Mouse (Mus musculus) G1E (cell line): ENCODE data around the gene Tasp1. TPM values are rescaled to one million over a fixed set of nuclear protein-coding genes. Genes with fewer than 3 reads are reported as not detected.
"Not testable (repeated sequence)": the region's sequence is repeated elsewhere in the genome, so short reads cannot be mapped to it uniquely, and the experiment has no call there.

Source experiments
- ATAC-seq: 2 replicates; pipeline ENCODE4 v1.8.0; 2016; ENCODE audit warnings: mild to moderate bottlenecking; ENCODE audit not compliant: insufficient number of reproducible peaks, poor library complexity, low FRiP score, severe bottlenecking; ENCODE audit errors: extremely low read depth
- DNase-seq: peaks from one replicate; pipeline ENCODE4 v3.0.0; 2012; ENCODE audit warnings: low spot score
- H3K27me3 ChIP-seq: 2 replicates; pipeline ENCODE4 v1.6.1; 2012; ENCODE audit warnings: mild to moderate bottlenecking, low read length, inconsistent platforms; ENCODE audit not compliant: insufficient read depth
- H3K36me3 ChIP-seq: replicated peaks from 2 replicates; pipeline ENCODE3; 2012; ENCODE audit warnings: mild to moderate bottlenecking, inconsistent platforms
- H3K4me1 ChIP-seq: 2 replicates; pipeline ENCODE4 v1.6.1; 2012; ENCODE audit warnings: low read depth, low read length, inconsistent platforms, mixed read lengths; ENCODE audit not compliant: insufficient read depth
- H3K4me3 ChIP-seq: 2 replicates; pipeline ENCODE4 v1.5.1; 2012; ENCODE audit warnings: low read depth, mild to moderate bottlenecking, inconsistent platforms, low read length, moderate library complexity, mixed read lengths
- H3K9me3 ChIP-seq: replicated peaks from 2 replicates; pipeline ENCODE4 v1.6.1; 2012; ENCODE audit warnings: inconsistent platforms
- CTCF ChIP-seq: IDR thresholded peaks from 2 replicates; pipeline ENCODE4 v1.5.1; 2012; ENCODE audit warnings: low read depth, low read length, inconsistent platforms, mixed read lengths
- GATA1 ChIP-seq: IDR thresholded peaks from 2 replicates; pipeline ENCODE4 v1.6.1; 2012; ENCODE audit warnings: borderline replicate concordance, low read length, inconsistent platforms, mixed read lengths
- GATA2 ChIP-seq: IDR thresholded peaks from 2 replicates; pipeline ENCODE4 v1.6.1; 2012; ENCODE audit warnings: low read depth, low read length, inconsistent platforms, borderline replicate concordance
- POLR2AphosphoS5 ChIP-seq: IDR thresholded peaks from 2 replicates; pipeline ENCODE4 v1.6.1; 2012; ENCODE audit warnings: low read depth, low read length, inconsistent platforms; ENCODE audit not compliant: insufficient replicate concordance
- TAL1 ChIP-seq: conservative IDR thresholded peaks from 2 replicates; pipeline ENCODE4 v1.6.1; 2012; ENCODE audit warnings: low read depth, low read length, inconsistent platforms, mixed read lengths
- polyA plus RNA-seq: library from polyadenylated mRNA; stranded (reverse); fragments of >175 nt; gene quantifications from 2 replicates; pipeline ENCODE4 v1.2.3, GENCODE M21; 2012
- total RNA-seq, 2 experiments: library from RNA; stranded (forward) in 1 of 2; stranded (reverse) in 1 of 2; fragments of 200-1000 nt in 1 of 2; fragments of >200 nt in 1 of 2; fragmentation: Nextera tagmentation in 1 of 2; gene quantifications; 2 replicates each; pipeline ENCODE4 v1.2.3; 2014 to 2017

Gene Tasp1
- total and polyA plus RNA-seq, 3 experiments: 1.8 to 50.8 (median 16.0) TPM

- Histone ChIP-seq H3K9me3 (no peaks in the 10 kb centered on the region; the same call in 1 of the 2 replicates), H3K4me3 (no peak overlapping the region), H3K27me3 (no peaks in the 10 kb centered on the region), H3K4me1 (no peaks in the 10 kb centered on the region), H3K36me3 (peaks cover 47% of the 10 kb centered on the region)
- no peak for ATAC-seq
- TF ChIP-seq POLR2AphosphoS5 (no peak), CTCF (no peak), GATA1 (no peak), GATA2 (no peak), TAL1 (no peak)
- DNase-seq: no peak
These were observed 190.7 kb downstream of the Tasp1 start for GRCm38 (mm10) chr2:139875876-139876275.

- DNase-seq: no peak
- no peaks in the 10 kb centered on the region; the same call in 1 of the 2 replicates for H3K9me3 ChIP-seq
- no peaks in the 10 kb centered on the region for H3K4me1 ChIP-seq
- no peak overlapping the region for H3K4me3 ChIP-seq
- H3K27me3 ChIP-seq: no peaks in the 10 kb centered on the region
- peaks cover 36% of the 10 kb centered on the region for H3K36me3 ChIP-seq
- TF ChIP-seq GATA1 (no peak), CTCF (no peak), GATA2 (no peak)
- ATAC-seq: no peak
These were observed 192.4 kb downstream of the Tasp1 start for GRCm38 (mm10) chr2:139874173-139874572.

- no peak for TF ChIP-seq GATA1
- H3K27me3 ChIP-seq: no peaks in the 10 kb centered on the region
- H3K4me1 ChIP-seq: no peaks in the 10 kb centered on the region
- DNase-seq: no peak
- H3K4me3 ChIP-seq: no peak overlapping the region
- no peak for ATAC-seq
- H3K36me3 ChIP-seq: peaks cover 39% of the 10 kb centered on the region
- H3K9me3 ChIP-seq: no peaks in the 10 kb centered on the region; the same call in none of the 2 replicates
These were observed 192.8 kb downstream of the Tasp1 start for GRCm38 (mm10) chr2:139873762-139874161.

GRCm38 (mm10) chr2:139869071-139869470 is 197.5 kb downstream of the Tasp1 start:
- not testable (repeated sequence) for H3K27me3 ChIP-seq, H3K4me1 ChIP-seq, H3K9me3 ChIP-seq, ATAC-seq, H3K4me3 ChIP-seq, DNase-seq
- peaks cover 18% of the 10 kb centered on the region for H3K36me3 ChIP-seq

GRCm38 (mm10) chr2:139863396-139863795 is 203.2 kb downstream of the Tasp1 start:
- not testable (repeated sequence) for H3K27me3 ChIP-seq, DNase-seq, H3K4me3 ChIP-seq, ATAC-seq, H3K4me1 ChIP-seq, H3K9me3 ChIP-seq
- peaks cover 25% of the 10 kb centered on the region for H3K36me3 ChIP-seq

- Histone ChIP-seq H3K36me3 (peaks cover 37% of the 10 kb centered on the region), H3K4me3 (no peak overlapping the region), H3K27me3 (no peaks in the 10 kb centered on the region), H3K9me3 (no peaks in the 10 kb centered on the region), H3K4me1 (no peaks in the 10 kb centered on the region)
- TF ChIP-seq POLR2AphosphoS5 (no peak), TAL1 (no peak), CTCF (no peak), GATA2 (no peak), GATA1 (no peak)
- DNase-seq (no peak), ATAC-seq (no peak)
These were observed 206.5 kb downstream of the Tasp1 start for GRCm38 (mm10) chr2:139860133-139860494.

GRCm38 (mm10) chr2:139859424-139860132 is 207.0 kb downstream of the Tasp1 start:
- Histone ChIP-seq H3K9me3 (no peaks in the 10 kb centered on the region), H3K4me3 (no peak overlapping the region), H3K4me1 (no peaks in the 10 kb centered on the region), H3K27me3 (no peaks in the 10 kb centered on the region), H3K36me3 (peaks cover 37% of the 10 kb centered on the region)
- no peak for DNase-seq
- ATAC-seq: no peak
- TF ChIP-seq GATA1 (no peak), CTCF (no peak), GATA2 (no peak)
